Mouse (Mus musculus) cerebellum, adult 2 months (tissue): ENCODE data around the gene Ccnjl. TPM values are rescaled to one million over a fixed set of nuclear protein-coding genes. Genes with fewer than 3 reads are reported as not detected.

Experiments
- DNase-seq, 2 experiments: peaks; one replicate each; pipeline ENCODE4 v3.0.0; 2021
- H3K27ac ChIP-seq: fragments of 200-500 bp; 2 replicates; pipeline ENCODE4 v1.5.1; 2012; ENCODE audit warnings: low read length, control low read depth, inconsistent platforms; ENCODE audit not compliant: insufficient read depth
- H3K27me3 ChIP-seq: fragments of 200-500 bp; 2 replicates; pipeline ENCODE4 v1.6.1; 2012; ENCODE audit warnings: inconsistent platforms, mild to moderate bottlenecking, low read length, moderate library complexity; ENCODE audit not compliant: control insufficient read depth, insufficient read depth
- H3K4me1 ChIP-seq: fragments of 200-500 bp; 2 replicates; pipeline ENCODE4 v1.6.1; 2011; ENCODE audit warnings: low read length; ENCODE audit not compliant: control insufficient read depth, insufficient read depth
- H3K4me3 ChIP-seq: fragments of 200-500 bp; replicated peaks from 2 replicates; pipeline ENCODE3; 2011; ENCODE audit warnings: mild to moderate bottlenecking, low read depth, low read length, control low read depth; ENCODE audit not compliant: insufficient read depth
- CTCF ChIP-seq: fragments of 200-500 bp; IDR thresholded peaks from 2 replicates; pipeline ENCODE4 v1.5.1; 2011; ENCODE audit warnings: low read depth, mild to moderate bottlenecking, control low read depth, low read length, moderate library complexity, borderline replicate concordance; ENCODE audit not compliant: insufficient read depth
- POLR2A ChIP-seq: fragments of 200-500 bp; IDR thresholded peaks from 2 replicates; pipeline ENCODE4 v1.6.1; 2011; ENCODE audit warnings: low read length, control low read depth, borderline replicate concordance; ENCODE audit not compliant: insufficient read depth
- WGBS: fragments of 180-500 bp; shearing (Covaris S2); methylation state at CpG from one replicate; pipeline ENCODE4 v1.1.7; 2018; 5-methylcytosine and 5-hydroxymethylcytosine counted together
- polyA plus RNA-seq: library from polyadenylated mRNA; depleted of rRNA; stranded (reverse); fragments of >200 nt; gene quantifications from 2 replicates; pipeline ENCODE4 v1.2.3, GENCODE M21; 2012; rRNA removed

Gene Ccnjl
- 8.4 and 10.5 TPM in 2 replicates for polyA plus RNA-seq

DNA sequence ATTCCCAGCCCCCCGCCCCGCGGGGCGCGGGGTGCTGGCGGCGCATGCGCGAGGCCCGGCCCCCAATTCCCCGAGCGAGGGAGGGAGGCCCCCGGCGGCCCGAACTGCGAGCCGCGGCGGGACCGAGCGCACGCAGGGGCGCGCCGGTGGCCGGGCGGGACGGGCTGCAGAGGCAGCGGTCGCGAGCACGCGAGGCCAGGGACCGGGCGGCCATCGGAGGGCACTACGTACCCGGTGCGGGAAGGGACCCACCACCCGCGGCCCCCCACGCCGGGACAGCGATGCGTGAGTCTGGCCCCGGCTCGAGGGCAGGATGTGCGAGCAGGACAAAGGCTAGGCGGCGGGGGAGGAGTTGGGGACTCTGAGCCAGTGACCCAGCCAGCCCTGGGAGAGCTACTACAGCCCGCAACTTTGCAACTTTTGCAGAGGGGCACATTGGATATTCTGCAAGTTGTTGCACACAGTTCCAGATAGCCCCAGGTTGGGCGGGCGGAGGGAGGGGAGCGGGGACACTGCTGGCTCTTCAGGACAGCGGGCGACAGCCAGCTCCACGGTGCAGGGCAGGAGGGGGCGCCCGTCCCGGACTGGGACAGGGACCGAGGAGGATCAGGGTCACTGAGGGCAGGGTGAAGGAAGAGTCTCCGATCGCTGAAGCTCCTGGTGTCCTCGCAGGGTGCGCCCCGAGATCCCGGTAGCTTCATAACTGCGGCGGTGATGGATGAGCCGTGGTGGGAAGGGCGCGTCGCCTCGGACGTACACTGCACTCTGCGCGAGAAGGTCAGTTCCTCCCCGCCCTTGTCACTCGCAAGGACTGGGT is at the start of gene Ccnjl:
Ccnjl (plus strand) TSS at position 102 of the 817 bp plus-strand sequence.
- peak; percentile 76 to 81 for DNase-seq

GRCm38 (mm10) chr11:43479376-43479775 is 49.2 kb upstream of the Ccnjl start:
- no peaks in the 10 kb centered on the region for H3K4me1 ChIP-seq
- H3K27ac ChIP-seq: no peak overlapping the region
- H3K27me3 ChIP-seq: no peaks in the 10 kb centered on the region; the same call in 1 of the 2 replicates
- H3K4me3 ChIP-seq: no peak overlapping the region
- TF ChIP-seq CTCF (no peak), POLR2A (no peak)
- 89% methylated on average over 3 of the region's 3 CpGs for WGBS
- DNase-seq: no peak

More for the DNA sequence above, at the start of gene Ccnjl:
- H3K4me3 ChIP-seq: peak within 1 kb of the TSS; percentile 78
- WGBS: under 1% methylated on average over 78 of the region's 79 CpGs
- H3K4me1 ChIP-seq: peaks cover 13% of the 10 kb centered on the region; the same call in 1 of the 2 replicates
- H3K27ac ChIP-seq: peak within 1 kb of the TSS; percentile 91
- no peaks in the 10 kb centered on the region for H3K27me3 ChIP-seq
- TF ChIP-seq CTCF: no peak; the same call in 1 of the 2 replicates

GRCm38 (mm10) chr11:43480561-43480960 is 48.0 kb upstream of the Ccnjl start:
- H3K27ac ChIP-seq: no peak overlapping the region
- H3K4me1 ChIP-seq: peaks cover 3% of the 10 kb centered on the region; the same call in 1 of the 2 replicates
- DNase-seq: no peak
- 49% methylated on average over 5 of the region's 5 CpGs for WGBS
- H3K27me3 ChIP-seq: no peaks in the 10 kb centered on the region; the same call in 1 of the 2 replicates
- no peak for TF ChIP-seq CTCF
- TF ChIP-seq POLR2A: no peak
- H3K4me3 ChIP-seq: no peak overlapping the region

- Histone ChIP-seq H3K27ac (no peak overlapping the region), H3K27me3 (no peaks in the 10 kb centered on the region; the same call in 1 of the 2 replicates), H3K4me3 (no peak overlapping the region), H3K4me1 (peaks cover 3% of the 10 kb centered on the region; the same call in 1 of the 2 replicates)
- 83% methylated on average over 3 of the region's 3 CpGs for WGBS
- no peak for TF ChIP-seq CTCF
- TF ChIP-seq POLR2A: no peak
- no peak for DNase-seq
Measured at GRCm38 (mm10) chr11:43481672-43482522, 46.7 kb upstream of the Ccnjl start.

GRCm38 (mm10) chr11:43483122-43483792 is 45.3 kb upstream of the Ccnjl start:
- DNase-seq: no peak
- 78% methylated on average over 6 of the region's 6 CpGs for WGBS

GRCm38 (mm10) chr11:43484057-43484456 is 44.5 kb upstream of the Ccnjl start:
- Histone ChIP-seq H3K4me3 (no peak overlapping the region), H3K27me3 (no peaks in the 10 kb centered on the region; the same call in 1 of the 2 replicates), H3K27ac (no peak overlapping the region), H3K4me1 (peaks cover 3% of the 10 kb centered on the region; the same call in 1 of the 2 replicates)
- no peak for TF ChIP-seq POLR2A
- no peak for TF ChIP-seq CTCF
- no peak for DNase-seq
- WGBS: 36% methylated on average over 4 of the region's 4 CpGs

More at GRCm38 (mm10) chr11:43483122-43483792, 45.3 kb upstream of the Ccnjl start:
- TF ChIP-seq CTCF (no peak), POLR2A (no peak)
- Histone ChIP-seq H3K27me3 (no peaks in the 10 kb centered on the region; the same call in 1 of the 2 replicates), H3K4me1 (peaks cover 3% of the 10 kb centered on the region; the same call in 1 of the 2 replicates), H3K4me3 (no peak overlapping the region), H3K27ac (no peak overlapping the region)

- Histone ChIP-seq H3K4me1 (peaks cover 3% of the 10 kb centered on the region; the same call in 1 of the 2 replicates), H3K4me3 (no peak overlapping the region), H3K27ac (no peak overlapping the region), H3K27me3 (no peaks in the 10 kb centered on the region; the same call in 1 of the 2 replicates)
- no peak for DNase-seq
- TF ChIP-seq CTCF (no peak), POLR2A (no peak)
- WGBS: 25% methylated on average over 11 of the region's 11 CpGs
Measured at GRCm38 (mm10) chr11:43484652-43485051, 43.9 kb upstream of the Ccnjl start.
